Mouse (Mus musculus): Measurements from ENCODE around the gene Gm13306. TPM values are rescaled to one million over a fixed set of nuclear protein-coding genes. Genes with fewer than 3 reads are reported as not detected.
"Not testable (repeated sequence)": the region's sequence is repeated elsewhere in the genome, so short reads cannot be mapped to it uniquely, and the experiment has no call there.

The Gm13306 gene
- not detected in 2 replicates for polyA plus RNA-seq (2014; fragmentation: Nextera tagmentation; extraction: Ambion mirVana)

DNA sequence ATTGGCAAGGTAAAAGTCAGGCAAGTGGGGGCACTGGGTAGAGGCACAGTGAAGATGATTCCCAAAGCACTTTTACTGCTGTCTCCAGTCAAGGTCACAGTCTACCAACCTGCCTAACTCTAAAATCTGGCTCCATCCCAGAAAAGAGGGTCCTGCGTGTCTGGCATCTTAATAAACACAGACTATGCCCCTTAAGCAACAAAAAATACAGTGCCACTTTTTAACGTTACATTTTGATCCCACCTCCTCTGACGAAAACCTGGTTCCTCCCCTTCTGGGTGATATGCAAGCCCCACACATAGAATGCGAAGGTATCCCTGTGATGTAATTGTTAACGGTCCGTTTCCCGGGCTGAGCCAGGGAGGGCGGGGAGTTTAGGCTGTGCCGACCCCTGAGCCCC lies at the start of gene Gm13306:
TSS of gene Gm13306 (plus strand) at position 301 of the 400 bp plus-strand sequence.
- not testable (repeated sequence) for H3K4me2 ChIP-seq (ENCODE audit: low read depth, low read length); H3K4me1 ChIP-seq (ENCODE audit: control insufficient read depth, insufficient read depth, low read length); H3K9ac ChIP-seq (replicated peaks; ENCODE audit: low read length); ATAC-seq (replicated peaks; ENCODE audit: insufficient number of reproducible peaks, low FRiP score, low TSS enrichment, low read depth); H3K36me3 ChIP-seq (replicated peaks; ENCODE audit: control insufficient read depth, insufficient read depth, low read depth, low read length); H3K9me3 ChIP-seq (replicated peaks; ENCODE audit: control insufficient read depth, low read length); H3K27me3 ChIP-seq (ENCODE audit: control insufficient read depth, insufficient read depth, low read length); H3K27ac ChIP-seq (replicated peaks; ENCODE audit: low read depth, low read length); DNase-seq (ENCODE audit: low spot score); H3K4me3 ChIP-seq (ENCODE audit: low read depth, low read length)
- no CpG with 5 or more reads among the region's 9 CpGs for WGBS

DNA sequence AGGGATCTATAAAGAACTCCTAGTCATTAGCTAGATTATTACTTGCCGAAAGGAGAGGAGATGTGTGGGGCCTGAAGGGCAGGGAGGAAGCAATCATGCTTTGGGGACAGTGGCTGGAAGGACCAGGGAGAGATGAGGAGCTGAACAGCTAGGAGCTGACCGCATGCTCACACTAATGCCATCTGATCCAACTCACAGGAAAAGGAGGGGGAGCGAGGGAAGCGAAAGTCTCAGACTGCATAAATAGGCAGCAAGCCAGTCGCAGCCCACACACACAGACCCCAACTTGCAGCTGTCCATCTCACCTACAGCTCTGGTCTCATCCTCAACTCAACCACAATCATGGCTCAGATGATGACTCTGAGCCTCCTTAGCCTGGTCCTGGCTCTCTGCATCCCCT lies 38.7 kb upstream of the Gm13306 start, which contains the start of gene Gm13304:
TSS of gene Gm13304 (plus strand) at position 301 of the 400 bp plus-strand sequence.
- ATAC-seq (replicated peaks; ENCODE audit: insufficient number of reproducible peaks, low FRiP score, low TSS enrichment, low read depth); H3K36me3 ChIP-seq (replicated peaks; ENCODE audit: control insufficient read depth, insufficient read depth, low read depth, low read length); H3K4me3 ChIP-seq (ENCODE audit: low read depth, low read length); H3K27me3 ChIP-seq (ENCODE audit: control insufficient read depth, insufficient read depth, low read length); H3K27ac ChIP-seq (replicated peaks; ENCODE audit: low read depth, low read length); H3K4me1 ChIP-seq (ENCODE audit: control insufficient read depth, insufficient read depth, low read length); H3K9ac ChIP-seq (replicated peaks; ENCODE audit: low read length); H3K4me2 ChIP-seq (ENCODE audit: low read depth, low read length); H3K9me3 ChIP-seq (replicated peaks; ENCODE audit: control insufficient read depth, low read length); DNase-seq (ENCODE audit: low spot score): not testable (repeated sequence)
- WGBS = no CpG with 5 or more reads among the region's 5 CpGs

DNA sequence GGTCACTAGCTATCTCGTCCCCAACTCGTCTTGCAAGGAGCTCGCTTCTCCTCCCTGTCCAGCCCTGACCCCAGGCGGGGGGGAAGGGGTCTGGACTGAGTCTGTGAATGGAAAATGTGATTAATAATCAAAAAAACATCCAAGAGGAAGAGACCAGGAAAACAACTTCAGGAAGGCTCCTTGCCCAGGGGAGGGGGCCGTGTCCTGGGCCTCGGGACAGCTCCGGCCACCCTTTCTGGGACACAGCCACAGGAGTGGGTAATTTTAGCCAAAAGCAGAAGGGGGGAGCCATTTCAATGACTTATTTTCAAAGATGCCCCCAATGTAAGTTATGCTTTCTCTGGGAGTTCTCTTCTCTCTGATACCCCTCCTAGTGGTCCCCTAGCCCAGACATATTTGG lies 15.3 kb downstream of the Gm13306 start, which contains the start of gene Gm13305:
TSS of gene Gm13305 (minus strand) at position 101 of the 400 bp plus-strand sequence.
- H3K4me1 ChIP-seq (ENCODE audit: control insufficient read depth, insufficient read depth, low read length); H3K27ac ChIP-seq (replicated peaks; ENCODE audit: low read depth, low read length); H3K36me3 ChIP-seq (replicated peaks; ENCODE audit: control insufficient read depth, insufficient read depth, low read depth, low read length); H3K27me3 ChIP-seq (ENCODE audit: control insufficient read depth, insufficient read depth, low read length); ATAC-seq (replicated peaks; ENCODE audit: insufficient number of reproducible peaks, low FRiP score, low TSS enrichment, low read depth); H3K9me3 ChIP-seq (replicated peaks; ENCODE audit: control insufficient read depth, low read length); H3K4me3 ChIP-seq (ENCODE audit: low read depth, low read length); H3K9ac ChIP-seq (replicated peaks; ENCODE audit: low read length); H3K4me2 ChIP-seq (ENCODE audit: low read depth, low read length); DNase-seq (ENCODE audit: low spot score): not testable (repeated sequence)
- WGBS = no CpG with 5 or more reads among the region's 7 CpGs

GRCm38 (mm10) chr4:42178243-42178642 lies 25.0 kb downstream of the Gm13306 start:
- no CpG with 5 or more reads among the region's 4 CpGs for WGBS

GRCm38 (mm10) chr4:42183234-42184197 lies 30.3 kb downstream of the Gm13306 start:
- no CpG with 5 or more reads among the region's 31 CpGs for WGBS
- H3K27ac ChIP-seq (replicated peaks; ENCODE audit: low read depth, low read length); H3K9me3 ChIP-seq (replicated peaks; ENCODE audit: control insufficient read depth, low read length); H3K27me3 ChIP-seq (ENCODE audit: control insufficient read depth, insufficient read depth, low read length); H3K4me1 ChIP-seq (ENCODE audit: control insufficient read depth, insufficient read depth, low read length); H3K4me2 ChIP-seq (ENCODE audit: low read depth, low read length); H3K9ac ChIP-seq (replicated peaks; ENCODE audit: low read length); ATAC-seq (replicated peaks; ENCODE audit: insufficient number of reproducible peaks, low FRiP score, low TSS enrichment, low read depth); H3K36me3 ChIP-seq (replicated peaks; ENCODE audit: control insufficient read depth, insufficient read depth, low read depth, low read length); DNase-seq (ENCODE audit: low spot score); H3K4me3 ChIP-seq (ENCODE audit: low read depth, low read length): not testable (repeated sequence)

More at GRCm38 (mm10) chr4:42178243-42178642, 25.0 kb downstream of the Gm13306 start:
- ATAC-seq (replicated peaks; ENCODE audit: insufficient number of reproducible peaks, low FRiP score, low TSS enrichment, low read depth); H3K9me3 ChIP-seq (replicated peaks; ENCODE audit: control insufficient read depth, low read length); H3K27me3 ChIP-seq (ENCODE audit: control insufficient read depth, insufficient read depth, low read length); H3K27ac ChIP-seq (replicated peaks; ENCODE audit: low read depth, low read length); H3K9ac ChIP-seq (replicated peaks; ENCODE audit: low read length); H3K4me3 ChIP-seq (ENCODE audit: low read depth, low read length); DNase-seq (ENCODE audit: low spot score); H3K4me1 ChIP-seq (ENCODE audit: control insufficient read depth, insufficient read depth, low read length); H3K36me3 ChIP-seq (replicated peaks; ENCODE audit: control insufficient read depth, insufficient read depth, low read depth, low read length); H3K4me2 ChIP-seq (ENCODE audit: low read depth, low read length): not testable (repeated sequence)

GRCm38 (mm10) chr4:42184324-42184979 lies 31.2 kb downstream of the Gm13306 start:
- WGBS = no CpG with 5 or more reads among the region's 58 CpGs
- not testable (repeated sequence) for H3K27me3 ChIP-seq (ENCODE audit: control insufficient read depth, insufficient read depth, low read length); ATAC-seq (replicated peaks; ENCODE audit: insufficient number of reproducible peaks, low FRiP score, low TSS enrichment, low read depth); H3K4me2 ChIP-seq (ENCODE audit: low read depth, low read length); H3K4me3 ChIP-seq (ENCODE audit: low read depth, low read length); H3K9ac ChIP-seq (replicated peaks; ENCODE audit: low read length); H3K27ac ChIP-seq (replicated peaks; ENCODE audit: low read depth, low read length); H3K36me3 ChIP-seq (replicated peaks; ENCODE audit: control insufficient read depth, insufficient read depth, low read depth, low read length); DNase-seq (ENCODE audit: low spot score); H3K9me3 ChIP-seq (replicated peaks; ENCODE audit: control insufficient read depth, low read length); H3K4me1 ChIP-seq (ENCODE audit: control insufficient read depth, insufficient read depth, low read length)

DNA sequence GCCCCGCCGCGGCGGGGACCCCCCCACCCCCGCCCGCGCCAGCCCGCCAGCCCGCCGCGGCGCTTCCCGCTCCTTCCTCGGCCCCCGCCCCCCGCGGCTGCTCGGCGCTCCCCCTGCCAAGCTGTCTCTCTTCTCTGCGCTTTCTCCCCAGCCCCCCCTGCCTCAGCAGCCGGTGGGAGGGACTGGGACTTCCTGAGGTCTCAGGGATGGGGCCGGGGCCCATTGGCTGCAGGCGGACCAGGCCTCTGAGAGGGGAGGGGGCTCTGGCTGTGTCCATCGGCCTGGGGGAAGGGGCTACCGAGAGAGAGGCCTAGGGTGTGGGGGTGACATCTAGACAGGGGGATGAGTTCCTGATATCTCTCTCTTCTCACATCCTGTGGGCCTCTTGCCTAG lies 31.7 kb downstream of the Gm13306 start:
- H3K9ac ChIP-seq (replicated peaks; ENCODE audit: low read length); H3K36me3 ChIP-seq (replicated peaks; ENCODE audit: control insufficient read depth, insufficient read depth, low read depth, low read length); H3K27ac ChIP-seq (replicated peaks; ENCODE audit: low read depth, low read length); ATAC-seq (replicated peaks; ENCODE audit: insufficient number of reproducible peaks, low FRiP score, low TSS enrichment, low read depth); H3K27me3 ChIP-seq (ENCODE audit: control insufficient read depth, insufficient read depth, low read length); H3K4me1 ChIP-seq (ENCODE audit: control insufficient read depth, insufficient read depth, low read length); H3K9me3 ChIP-seq (replicated peaks; ENCODE audit: control insufficient read depth, low read length); H3K4me2 ChIP-seq (ENCODE audit: low read depth, low read length); H3K4me3 ChIP-seq (ENCODE audit: low read depth, low read length); DNase-seq (ENCODE audit: low spot score): not testable (repeated sequence)
- WGBS = no CpG with 5 or more reads among the region's 25 CpGs
